Mouse (Mus musculus): ENCODE results near the gene St3gal4. TPM values are rescaled to one million over a fixed set of nuclear protein-coding genes. Genes with fewer than 3 reads are reported as not detected.
A peak's percentile ranks its signal among the peaks of the same experiment; 100 is the strongest.

Gene St3gal4
- polyA plus RNA-seq, 1 experiment = 11.6 TPM

DNA sequence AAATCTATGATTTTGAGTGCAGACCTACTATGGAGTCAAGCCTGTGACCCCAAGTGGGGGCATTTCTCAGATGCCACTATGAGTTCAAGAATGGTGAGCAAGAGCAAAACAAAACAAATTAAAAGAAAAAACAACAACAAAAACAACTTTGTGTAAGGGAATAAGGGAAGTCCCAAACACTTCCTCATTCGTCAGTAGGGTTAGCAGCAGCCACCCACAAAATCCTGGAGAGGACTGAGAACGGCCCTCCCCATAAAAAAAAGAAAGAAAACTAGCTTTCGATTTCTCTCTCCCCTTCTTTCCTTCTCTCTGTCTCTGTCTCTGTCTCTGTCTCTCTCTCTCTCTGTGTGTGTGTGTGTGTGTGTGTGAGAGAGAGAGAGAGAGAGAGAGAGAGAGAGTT lies 62.5 kb downstream of the St3gal4 start:
- H3K27ac ChIP-seq (ENCODE audit: insufficient read depth, low read length) = peak overlapping the region; percentile 44; the same call in 1 of the 2 replicates
- no peak for TF ChIP-seq POLR2A (IDR thresholded peaks at IDR 0.05; ENCODE audit: low read depth, low read length)
- no peak for TF ChIP-seq CTCF (IDR thresholded peaks at IDR 0.05; ENCODE audit: extremely low read depth, insufficient read depth, insufficient read length, insufficient replicate concordance)
- DNase-seq (ENCODE audit: low read depth in 1 of 2, low spot score in 2 of 2) = peak in 1 of 2 experiments; percentile 12
- H3K27me3 ChIP-seq (ENCODE audit: control insufficient read depth, insufficient read depth, low read length) = no peaks in the 10 kb centered on the region
- WGBS = 24% methylated on average over 3 of the region's 3 CpGs
- H3K36me3 ChIP-seq (ENCODE audit: control insufficient read depth, insufficient read depth, low read length) = peaks cover 4% of the 10 kb centered on the region; the same call in 1 of the 2 replicates
- peaks cover 10% of the 10 kb centered on the region; the same call in 1 of the 2 replicates for H3K4me1 ChIP-seq (ENCODE audit: control insufficient read depth, insufficient read depth, insufficient read length)
- H3K4me3 ChIP-seq (ENCODE audit: extremely low read depth, insufficient read depth, insufficient read length) = no peak overlapping the region

DNA sequence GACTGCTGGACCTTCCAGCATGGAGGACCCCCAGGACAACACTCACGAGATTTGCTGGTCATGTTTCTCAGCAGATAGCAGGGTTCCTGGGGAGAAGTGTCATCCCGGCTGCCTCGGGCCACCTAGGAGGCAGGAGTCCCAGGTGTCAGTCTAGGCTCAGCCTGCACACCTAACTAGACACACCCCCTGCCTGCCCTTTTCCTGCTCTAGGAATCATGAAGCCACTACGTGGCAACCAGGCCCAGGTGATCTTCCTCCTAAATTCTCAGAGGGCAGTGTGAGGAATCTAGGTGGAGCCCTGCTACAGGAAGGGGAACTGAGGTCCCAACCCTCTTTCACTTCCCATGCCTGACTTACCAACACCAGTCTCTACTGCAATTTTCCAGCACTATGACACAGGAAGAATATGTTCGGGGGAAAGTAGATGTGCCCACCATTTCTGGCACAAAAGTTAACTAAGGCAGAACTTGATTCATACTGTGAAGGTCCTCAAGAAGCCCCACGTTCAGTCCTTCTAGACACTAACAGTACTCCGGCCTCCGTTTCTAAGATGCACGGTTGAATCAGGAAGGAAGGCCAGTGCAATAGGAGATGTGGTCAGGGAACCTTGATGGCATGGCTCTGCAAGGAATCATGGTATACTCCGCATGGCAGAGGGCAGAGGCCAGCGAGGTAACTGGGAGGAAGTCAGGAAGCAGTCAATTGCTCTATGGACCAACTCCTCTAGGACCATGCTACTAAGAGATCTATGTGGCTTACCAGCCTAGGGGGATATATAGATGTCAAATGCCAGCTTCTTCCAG lies 63.3 kb downstream of the St3gal4 start:
- TF ChIP-seq POLR2A (IDR thresholded peaks at IDR 0.05; ENCODE audit: low read depth, low read length) (no peak), CTCF (IDR thresholded peaks at IDR 0.05; ENCODE audit: extremely low read depth, insufficient read depth, insufficient read length, insufficient replicate concordance) (no peak)
- WGBS = 79% methylated on average over 11 of the region's 11 CpGs

DNA sequence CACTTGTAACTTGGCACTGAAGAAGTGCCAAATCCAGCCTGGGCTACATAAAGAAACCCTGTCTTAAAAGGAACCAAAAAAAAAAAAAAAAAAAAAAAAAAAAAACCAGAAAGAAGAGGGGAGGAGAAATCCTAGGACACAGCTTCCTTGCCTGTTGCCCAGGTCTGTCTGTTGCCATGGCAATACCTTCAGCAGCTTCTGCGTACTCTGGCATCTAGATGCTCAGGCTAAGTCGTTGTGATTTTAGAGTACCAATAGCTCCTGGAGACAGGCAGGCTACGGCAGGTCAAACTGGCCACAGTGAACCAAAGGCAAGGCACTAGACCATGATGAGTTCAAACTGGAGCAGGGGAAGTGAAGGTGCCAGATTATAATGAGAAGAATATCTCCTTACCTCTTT lies 65.4 kb downstream of the St3gal4 start:
- H3K36me3 ChIP-seq (ENCODE audit: control insufficient read depth, insufficient read depth, low read length) = peaks cover 4% of the 10 kb centered on the region; the same call in 1 of the 2 replicates
- no peaks in the 10 kb centered on the region for H3K27me3 ChIP-seq (ENCODE audit: control insufficient read depth, insufficient read depth, low read length)
- no peak for DNase-seq (ENCODE audit: low read depth in 1 of 2, low spot score in 2 of 2)
- no peak overlapping the region for H3K27ac ChIP-seq (ENCODE audit: insufficient read depth, low read length)
- H3K4me1 ChIP-seq (ENCODE audit: control insufficient read depth, insufficient read depth, insufficient read length) = peaks cover 7% of the 10 kb centered on the region; the same call in 1 of the 2 replicates
- WGBS = 88% methylated on average over 3 of the region's 3 CpGs
- H3K4me3 ChIP-seq (ENCODE audit: extremely low read depth, insufficient read depth, insufficient read length) = no peak overlapping the region
- TF ChIP-seq POLR2A (IDR thresholded peaks at IDR 0.05; ENCODE audit: low read depth, low read length) (no peak), CTCF (IDR thresholded peaks at IDR 0.05; ENCODE audit: extremely low read depth, insufficient read depth, insufficient read length, insufficient replicate concordance) (no peak)

More for the DNA sequence above, 63.3 kb downstream of the St3gal4 start:
- Histone ChIP-seq H3K4me3 (ENCODE audit: extremely low read depth, insufficient read depth, insufficient read length) (no peak overlapping the region), H3K27ac (ENCODE audit: insufficient read depth, low read length) (peak overlapping the region; percentile 44; the same call in 1 of the 2 replicates), H3K27me3 (ENCODE audit: control insufficient read depth, insufficient read depth, low read length) (no peaks in the 10 kb centered on the region), H3K36me3 (ENCODE audit: control insufficient read depth, insufficient read depth, low read length) (peaks cover 4% of the 10 kb centered on the region; the same call in 1 of the 2 replicates), H3K4me1 (ENCODE audit: control insufficient read depth, insufficient read depth, insufficient read length) (peaks cover 7% of the 10 kb centered on the region; the same call in 1 of the 2 replicates)
- no peak for DNase-seq (ENCODE audit: low read depth in 1 of 2, low spot score in 2 of 2)

DNA sequence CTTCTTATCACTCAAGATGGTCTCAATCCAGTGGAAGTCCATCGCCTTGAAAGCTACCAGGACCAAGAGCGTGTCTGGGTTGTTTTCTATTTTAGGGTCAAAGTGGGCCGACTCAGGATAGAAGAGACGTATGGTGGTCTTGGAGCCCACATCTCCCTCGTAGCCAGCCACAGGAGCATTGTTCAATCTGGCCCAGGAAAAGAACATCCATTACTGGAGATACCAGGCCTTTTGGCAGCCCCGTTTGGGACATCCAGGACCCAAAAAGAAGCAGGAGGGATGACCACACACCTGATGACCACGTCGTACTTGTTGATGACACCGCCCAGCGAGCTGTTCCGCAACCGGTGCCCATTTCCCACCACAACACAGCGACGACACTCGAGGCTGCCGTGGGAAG lies 66.0 kb downstream of the St3gal4 start:
- peaks cover 4% of the 10 kb centered on the region; the same call in 1 of the 2 replicates for H3K36me3 ChIP-seq (ENCODE audit: control insufficient read depth, insufficient read depth, low read length)
- TF ChIP-seq POLR2A (IDR thresholded peaks at IDR 0.05; ENCODE audit: low read depth, low read length) = no peak
- TF ChIP-seq CTCF (IDR thresholded peaks at IDR 0.05; ENCODE audit: extremely low read depth, insufficient read depth, insufficient read length, insufficient replicate concordance) = no peak

DNA sequence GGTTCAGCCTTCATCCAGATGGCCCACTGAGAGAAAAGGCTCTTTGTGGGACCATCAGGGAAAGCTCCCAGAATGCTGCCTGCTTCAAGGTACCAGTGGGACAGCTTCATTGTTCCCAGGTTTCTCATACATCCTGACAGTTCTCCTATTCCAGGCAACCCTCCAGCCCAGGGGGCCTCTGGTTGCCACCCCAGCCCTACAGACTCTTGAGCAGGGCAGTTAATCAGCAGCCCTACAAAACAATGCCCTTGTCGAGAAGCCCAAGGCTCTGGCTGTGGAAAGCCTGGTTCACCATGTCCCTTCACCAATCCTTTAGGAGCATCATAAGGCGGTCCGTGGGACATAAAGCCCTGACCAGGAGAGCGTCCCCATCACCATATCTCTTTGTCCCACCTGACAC lies 66.4 kb downstream of the St3gal4 start:
- Histone ChIP-seq H3K4me3 (ENCODE audit: extremely low read depth, insufficient read depth, insufficient read length) (no peak overlapping the region), H3K27me3 (ENCODE audit: control insufficient read depth, insufficient read depth, low read length) (no peaks in the 10 kb centered on the region), H3K36me3 (ENCODE audit: control insufficient read depth, insufficient read depth, low read length) (peaks cover 4% of the 10 kb centered on the region; the same call in 1 of the 2 replicates), H3K27ac (ENCODE audit: insufficient read depth, low read length) (no peak overlapping the region), H3K4me1 (ENCODE audit: control insufficient read depth, insufficient read depth, insufficient read length) (peaks cover 7% of the 10 kb centered on the region; the same call in 1 of the 2 replicates)
- 94% methylated on average over 4 of the region's 4 CpGs for WGBS
- TF ChIP-seq POLR2A (IDR thresholded peaks at IDR 0.05; ENCODE audit: low read depth, low read length) (no peak), CTCF (IDR thresholded peaks at IDR 0.05; ENCODE audit: extremely low read depth, insufficient read depth, insufficient read length, insufficient replicate concordance) (no peak)
- DNase-seq (ENCODE audit: low read depth in 1 of 2, low spot score in 2 of 2) = no peak

More for the DNA sequence above, 66.0 kb downstream of the St3gal4 start:
- no peak for DNase-seq (ENCODE audit: low read depth in 1 of 2, low spot score in 2 of 2)
- 93% methylated on average over 16 of the region's 16 CpGs for WGBS
- Histone ChIP-seq H3K27me3 (ENCODE audit: control insufficient read depth, insufficient read depth, low read length) (no peaks in the 10 kb centered on the region), H3K4me1 (ENCODE audit: control insufficient read depth, insufficient read depth, insufficient read length) (peaks cover 7% of the 10 kb centered on the region; the same call in 1 of the 2 replicates), H3K27ac (ENCODE audit: insufficient read depth, low read length) (no peak overlapping the region), H3K4me3 (ENCODE audit: extremely low read depth, insufficient read depth, insufficient read length) (no peak overlapping the region)

DNA sequence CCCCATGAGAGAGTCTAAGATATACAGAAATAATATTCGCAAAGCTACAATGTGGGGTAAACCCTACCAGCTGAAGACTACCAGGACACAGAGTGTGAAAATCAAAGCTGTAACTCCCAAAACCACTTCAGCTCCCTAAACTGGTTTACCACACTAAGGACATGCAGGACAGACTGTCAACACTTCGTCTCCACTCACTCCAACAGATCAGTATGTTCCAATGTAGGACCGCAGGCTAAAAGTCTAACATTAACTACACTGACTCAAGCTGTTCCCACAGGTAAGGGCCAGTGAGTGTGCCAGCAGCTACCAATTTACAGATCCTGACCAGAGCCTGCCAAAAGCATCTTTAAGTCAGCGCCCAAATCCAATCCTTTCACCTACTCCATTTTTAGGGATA lies 67.4 kb downstream of the St3gal4 start:
- no peak for TF ChIP-seq POLR2A (IDR thresholded peaks at IDR 0.05; ENCODE audit: low read depth, low read length)
- TF ChIP-seq CTCF (IDR thresholded peaks at IDR 0.05; ENCODE audit: extremely low read depth, insufficient read depth, insufficient read length, insufficient replicate concordance) = no peak
- Histone ChIP-seq H3K27me3 (ENCODE audit: control insufficient read depth, insufficient read depth, low read length) (no peaks in the 10 kb centered on the region), H3K27ac (ENCODE audit: insufficient read depth, low read length) (no peak overlapping the region), H3K4me3 (ENCODE audit: extremely low read depth, insufficient read depth, insufficient read length) (no peak overlapping the region), H3K36me3 (ENCODE audit: control insufficient read depth, insufficient read depth, low read length) (peaks cover 4% of the 10 kb centered on the region; the same call in 1 of the 2 replicates), H3K4me1 (ENCODE audit: control insufficient read depth, insufficient read depth, insufficient read length) (peaks cover 7% of the 10 kb centered on the region; the same call in 1 of the 2 replicates)
- DNase-seq (ENCODE audit: low read depth in 1 of 2, low spot score in 2 of 2) = no peak
- WGBS = 98% methylated on average over 4 of the region's 4 CpGs
